Mouse (Mus musculus): ENCODE data around the gene Cd300e.

- TF ChIP-seq CTCF (IDR thresholded peaks at IDR 0.05; ENCODE audit: borderline replicate concordance, insufficient read depth, low read depth, low read length) (no peak), POLR2A (IDR thresholded peaks at IDR 0.05; ENCODE audit: borderline replicate concordance, insufficient read depth, low read length) (no peak)
Observed at GRCm38 (mm10) chr11:115106638-115107037, 44.7 kb upstream of the Cd300e start.

All from cerebellum, adult 2 months (tissue).